Mouse (Mus musculus) embryonic facial prominence, embryonic 11.5 days (tissue): Measurements from ENCODE around the gene Eif4b. TPM values are rescaled to one million over a fixed set of nuclear protein-coding genes. Genes with fewer than 3 reads are reported as not detected.

ENCODE experiments used
- ATAC-seq: fragments of 200-750 bp; cut with Nextera tagmentation; replicated peaks from 2 replicates; pipeline ENCODE4 v1.8.0; 2017; ENCODE audit warnings: low read depth; ENCODE audit not compliant: insufficient number of reproducible peaks, low FRiP score, low TSS enrichment
- DNase-seq: peaks from one replicate; pipeline ENCODE4 v3.0.0-alpha.2; 2015; ENCODE audit warnings: low spot score
- H3K27ac ChIP-seq: fragments of 300-500 bp; sonication (generic); replicated peaks from 2 replicates; pipeline ENCODE4 v1.5.1; 2014; ENCODE audit warnings: mild to moderate bottlenecking, low read depth, low read length, control low read depth
- H3K27me3 ChIP-seq: fragments of 300-500 bp; sonication (generic); 2 replicates; pipeline ENCODE4 v1.6.1; 2014; ENCODE audit warnings: mild to moderate bottlenecking, low read length, moderate library complexity, mixed read lengths; ENCODE audit not compliant: control insufficient read depth, insufficient read depth
- H3K36me3 ChIP-seq: fragments of 300-500 bp; sonication (generic); replicated peaks from 2 replicates; pipeline ENCODE4 v1.6.1; 2014; ENCODE audit warnings: low read depth, mild to moderate bottlenecking, low read length, moderate library complexity, mixed read lengths; ENCODE audit not compliant: control insufficient read depth, insufficient read depth
- H3K4me1 ChIP-seq: fragments of 300-500 bp; sonication (generic); 2 replicates; pipeline ENCODE4 v1.6.1; 2014; ENCODE audit warnings: low read length, mixed read lengths; ENCODE audit not compliant: control insufficient read depth, insufficient read depth
- H3K4me2 ChIP-seq: fragments of 300-500 bp; sonication (generic); 2 replicates; pipeline ENCODE4 v1.6.1; 2014; ENCODE audit warnings: low read depth, mild to moderate bottlenecking, control low read depth, low read length, moderate library complexity
- H3K4me3 ChIP-seq: fragments of 300-500 bp; sonication (generic); 2 replicates; pipeline ENCODE4 v1.5.1; 2014; ENCODE audit warnings: low read depth, low read length, control low read depth
- H3K9ac ChIP-seq: fragments of 300-500 bp; sonication (generic); replicated peaks from 2 replicates; pipeline ENCODE4 v1.6.1; 2014; ENCODE audit warnings: mild to moderate bottlenecking, control low read depth, low read length
- H3K9me3 ChIP-seq: fragments of 300-500 bp; sonication (generic); replicated peaks from 2 replicates; pipeline ENCODE4 v1.6.1; 2016; ENCODE audit warnings: mild to moderate bottlenecking, low read length, inconsistent platforms, mixed read lengths; ENCODE audit not compliant: control insufficient read depth
- WGBS: fragments of 180-500 bp; shearing (Covaris S2); extraction: QIAGEN DNeasy Blood & Tissue Kit; methylation state at CpG from one replicate; pipeline ENCODE4 v1.1.7; 2014; 5-methylcytosine and 5-hydroxymethylcytosine counted together
- polyA plus RNA-seq: library from polyadenylated mRNA; unstranded; fragments of >200 nt; fragmentation: Nextera tagmentation; extraction: Ambion mirVana; gene quantifications from 2 replicates; pipeline ENCODE4 v1.2.1, GENCODE M21; 2014

Gene Eif4b
- polyA plus RNA-seq, 1 experiment from 2014 or later: 130 TPM

DNA sequence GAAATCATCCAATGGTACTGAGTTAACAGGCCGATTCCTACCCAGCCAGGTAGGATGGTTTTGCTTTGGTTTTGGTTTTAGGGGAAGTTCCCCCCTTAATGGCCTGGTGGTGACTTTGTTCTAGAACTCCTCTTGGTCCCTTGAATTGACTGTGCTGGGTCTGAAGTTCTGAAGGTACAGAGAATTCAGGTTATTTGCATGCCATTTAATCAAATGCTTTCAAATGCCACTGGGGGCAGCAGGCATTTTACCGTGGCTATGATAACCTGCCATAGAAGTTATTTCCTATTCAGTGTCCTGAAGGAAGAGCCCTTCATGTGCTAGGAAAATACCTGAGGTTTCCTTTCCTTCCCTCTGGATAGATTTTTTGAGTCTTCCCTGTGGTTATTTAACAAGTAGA lies 6.9 kb downstream of the Eif4b start:
- Histone ChIP-seq H3K9me3 (no peaks in the 10 kb centered on the region), H3K4me1 (no peaks in the 10 kb centered on the region; the same call in 1 of the 2 replicates), H3K9ac (no peak overlapping the region), H3K27me3 (no peaks in the 10 kb centered on the region), H3K4me2 (no peak overlapping the region), H3K4me3 (no peak overlapping the region), H3K27ac (no peak overlapping the region), H3K36me3 (no peaks in the 10 kb centered on the region; the same call in 1 of the 2 replicates)
- 76% methylated on average over 2 of the region's 2 CpGs for WGBS
- ATAC-seq (no peak), DNase-seq (no peak)

DNA sequence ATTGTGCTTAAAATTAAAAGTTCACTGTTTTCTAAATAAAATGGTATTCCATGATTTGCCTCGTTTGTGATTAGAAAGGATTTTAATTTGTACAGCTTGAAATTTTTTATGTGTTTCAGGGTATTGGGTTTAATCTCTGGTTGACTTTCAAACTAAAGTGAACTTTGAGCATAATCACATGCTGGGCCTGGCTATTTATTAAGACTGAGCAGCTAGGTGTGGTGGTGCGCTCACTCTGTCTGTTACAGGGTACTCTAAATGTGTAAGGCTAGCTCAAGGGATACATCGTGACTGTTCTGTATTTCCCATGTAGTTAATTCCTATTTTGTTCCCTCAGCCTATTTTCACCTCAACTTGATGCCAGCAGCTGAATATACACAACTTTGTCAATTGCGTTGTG lies 8.6 kb downstream of the Eif4b start:
- Histone ChIP-seq H3K9ac (no peak overlapping the region), H3K4me3 (no peak overlapping the region), H3K27me3 (no peaks in the 10 kb centered on the region), H3K4me2 (no peak overlapping the region), H3K27ac (no peak overlapping the region), H3K9me3 (no peaks in the 10 kb centered on the region), H3K36me3 (no peaks in the 10 kb centered on the region; the same call in 1 of the 2 replicates), H3K4me1 (no peaks in the 10 kb centered on the region)
- WGBS: 88% methylated on average over 4 of the region's 4 CpGs
- no peak for ATAC-seq
- DNase-seq: no peak

- Histone ChIP-seq H3K4me1 (no peaks in the 10 kb centered on the region), H3K36me3 (peaks cover 4% of the 10 kb centered on the region), H3K9ac (no peak overlapping the region), H3K9me3 (no peaks in the 10 kb centered on the region), H3K4me2 (no peak overlapping the region), H3K27me3 (no peaks in the 10 kb centered on the region), H3K27ac (no peak overlapping the region), H3K4me3 (no peak overlapping the region)
- DNase-seq (no peak), ATAC-seq (no peak)
- WGBS: 85% methylated on average over 4 of the region's 4 CpGs
These were observed 9.5 kb downstream of the Eif4b start for GRCm38 (mm10) chr15:102083028-102083427.

DNA sequence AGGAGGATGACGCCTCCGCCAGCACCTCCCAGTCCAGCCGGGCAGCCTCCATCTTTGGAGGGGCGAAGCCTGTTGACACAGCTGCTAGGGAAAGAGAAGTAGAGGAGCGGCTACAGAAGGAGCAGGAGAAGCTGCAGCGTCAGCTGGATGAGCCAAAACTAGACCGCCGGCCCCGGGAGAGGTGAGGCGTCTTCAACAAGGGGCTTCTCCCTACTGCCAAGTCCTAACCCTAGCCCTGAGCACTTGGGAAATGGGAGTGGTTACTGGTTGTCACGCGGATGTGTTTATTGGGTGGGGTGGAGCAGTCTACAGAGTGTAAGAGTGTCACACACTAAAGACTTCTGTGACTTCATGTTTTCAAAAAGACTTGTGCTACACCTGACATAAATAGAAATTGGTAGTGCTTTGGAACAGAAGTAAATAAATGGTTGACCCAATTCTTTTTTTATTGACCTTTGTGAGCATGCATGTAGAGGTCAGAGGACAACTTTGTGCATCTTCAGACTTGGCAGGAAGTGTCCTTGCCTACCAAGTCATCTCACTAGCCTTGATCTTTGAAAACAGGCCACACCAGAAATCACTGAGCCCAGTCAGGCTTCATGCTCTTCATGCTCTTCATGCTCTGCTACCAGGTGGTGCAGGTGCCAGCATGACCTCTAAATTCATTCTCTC lies 16.5 kb downstream of the Eif4b start:
- no peaks in the 10 kb centered on the region for H3K9me3 ChIP-seq
- DNase-seq: no peak
- WGBS: 82% methylated on average over 12 of the region's 12 CpGs

GRCm38 (mm10) chr15:102091063-102091679 lies 17.6 kb downstream of the Eif4b start:
- DNase-seq (no peak), ATAC-seq (no peak)
- WGBS: 86% methylated on average over 12 of the region's 12 CpGs
- Histone ChIP-seq H3K4me2 (no peak overlapping the region), H3K27ac (no peak overlapping the region), H3K4me1 (no peaks in the 10 kb centered on the region), H3K27me3 (no peaks in the 10 kb centered on the region), H3K4me3 (no peak overlapping the region), H3K9me3 (no peaks in the 10 kb centered on the region), H3K9ac (no peak overlapping the region), H3K36me3 (peaks cover 31% of the 10 kb centered on the region)

More for the DNA sequence above, 16.5 kb downstream of the Eif4b start:
- no peak for ATAC-seq
- Histone ChIP-seq H3K36me3 (peaks cover 23% of the 10 kb centered on the region), H3K4me2 (no peak overlapping the region), H3K27ac (no peak overlapping the region), H3K27me3 (no peaks in the 10 kb centered on the region), H3K4me3 (no peak overlapping the region), H3K4me1 (no peaks in the 10 kb centered on the region), H3K9ac (no peak overlapping the region)

DNA sequence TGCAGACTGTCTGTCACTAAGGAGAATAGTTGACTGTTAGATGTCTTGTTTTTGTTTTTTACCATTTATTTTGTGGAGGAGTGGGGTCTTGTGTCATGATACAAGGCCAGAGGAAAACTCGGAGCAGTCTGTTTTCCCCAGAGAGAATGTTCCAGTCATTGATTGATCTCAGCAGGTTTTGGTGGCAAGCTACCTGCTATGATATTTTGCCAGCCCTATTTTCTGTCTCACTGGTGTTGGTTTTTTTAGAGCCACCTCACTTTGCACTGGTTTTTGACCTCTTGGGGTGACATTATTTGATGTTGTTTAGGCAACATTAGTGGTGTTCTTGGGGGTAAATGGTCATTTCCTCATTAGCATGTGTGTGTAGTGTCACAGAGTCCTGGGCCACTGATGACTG lies 18.1 kb downstream of the Eif4b start:
- DNase-seq: no peak

GRCm38 (mm10) chr15:102092222-102092621 lies 18.6 kb downstream of the Eif4b start:
- Histone ChIP-seq H3K36me3 (peaks cover 30% of the 10 kb centered on the region), H3K27me3 (no peaks in the 10 kb centered on the region), H3K27ac (no peak overlapping the region), H3K4me2 (no peak overlapping the region), H3K9me3 (no peaks in the 10 kb centered on the region), H3K4me3 (no peak overlapping the region), H3K9ac (no peak overlapping the region), H3K4me1 (no peaks in the 10 kb centered on the region)
- 88% methylated on average over 4 of the region's 4 CpGs for WGBS
- no peak for ATAC-seq
- no peak for DNase-seq

More for the DNA sequence above, 18.1 kb downstream of the Eif4b start:
- H3K9ac ChIP-seq: no peak overlapping the region
- H3K4me3 ChIP-seq: no peak overlapping the region
- H3K27me3 ChIP-seq: no peaks in the 10 kb centered on the region
- peaks cover 31% of the 10 kb centered on the region for H3K36me3 ChIP-seq
- H3K4me1 ChIP-seq: no peaks in the 10 kb centered on the region
- ATAC-seq: no peak
- 80% methylated on average over 1 of the region's 1 CpGs for WGBS
- H3K9me3 ChIP-seq: no peaks in the 10 kb centered on the region
- no peak overlapping the region for H3K27ac ChIP-seq
- H3K4me2 ChIP-seq: no peak overlapping the region

GRCm38 (mm10) chr15:102094157-102094556 lies 20.6 kb downstream of the Eif4b start:
- H3K36me3 ChIP-seq: peaks cover 25% of the 10 kb centered on the region

More at GRCm38 (mm10) chr15:102094157-102094556, 20.6 kb downstream of the Eif4b start:
- Histone ChIP-seq H3K4me2 (no peak overlapping the region), H3K9me3 (no peaks in the 10 kb centered on the region), H3K9ac (no peak overlapping the region), H3K4me1 (peaks cover 3% of the 10 kb centered on the region; the same call in 1 of the 2 replicates), H3K27me3 (no peaks in the 10 kb centered on the region), H3K4me3 (no peak overlapping the region), H3K27ac (no peak overlapping the region)
- no peak for ATAC-seq
- no peak for DNase-seq
- WGBS: 71% methylated on average over 2 of the region's 2 CpGs
